Mouse (Mus musculus) adrenal gland, adult 10 weeks (tissue): ENCODE data around the gene Exog. TPM values are rescaled to one million over a fixed set of nuclear protein-coding genes. Genes with fewer than 3 reads are reported as not detected.

Experiments
- polyA plus RNA-seq: library from polyadenylated mRNA; stranded (reverse); fragments of 350-450 nt; fragmentation: Illumina TruSeq; extraction: RNeasy Lipid Tissue Mini Kit (QIAGEN cat#74804); gene quantifications from one replicate; pipeline ENCODE4 v1.2.3, GENCODE M21; 2014; ENCODE audit warnings: low read depth, low replicate concordance

Exog gene
- polyA plus RNA-seq = 2.2 TPM

GRCm38 (mm10) chr9:119444738-119445429, at the start of gene Exog:
Gene Exog, plus strand, starts transcription at chr9:119444943.

GRCm38 (mm10) chr9:119401801-119402214, 42.9 kb upstream of the Exog start, which contains the start of gene Acvr2b:
Gene Acvr2b, plus strand, starts transcription at chr9:119402118.

Other genes with a start within 250 kb of the Exog start
- not detected for gene Slc22a13, start 235.8 kb upstream of the Exog start, polyA plus RNA-seq
- 42.5 TPM for gene Oxsr1, start 122.5 kb upstream of the Exog start, polyA plus RNA-seq
- 3.5 TPM for gene Acaa1a, start 105.3 kb upstream of the Exog start, polyA plus RNA-seq
- 8.6 TPM for gene Myd88, start 103.5 kb upstream of the Exog start, polyA plus RNA-seq
- gene Xylb, start 87.6 kb upstream of the Exog start, polyA plus RNA-seq = 0.87 TPM
- gene Slc22a14, start 79.4 kb upstream of the Exog start, polyA plus RNA-seq = not detected
- 0.82 TPM for gene Acvr2b, start 42.8 kb upstream of the Exog start, polyA plus RNA-seq
- not detected for gene Scn5a, start 134.1 kb downstream of the Exog start, polyA plus RNA-seq